Mouse (Mus musculus): ENCODE measurements around the gene Psmd11.

The Psmd11 gene

DNA sequence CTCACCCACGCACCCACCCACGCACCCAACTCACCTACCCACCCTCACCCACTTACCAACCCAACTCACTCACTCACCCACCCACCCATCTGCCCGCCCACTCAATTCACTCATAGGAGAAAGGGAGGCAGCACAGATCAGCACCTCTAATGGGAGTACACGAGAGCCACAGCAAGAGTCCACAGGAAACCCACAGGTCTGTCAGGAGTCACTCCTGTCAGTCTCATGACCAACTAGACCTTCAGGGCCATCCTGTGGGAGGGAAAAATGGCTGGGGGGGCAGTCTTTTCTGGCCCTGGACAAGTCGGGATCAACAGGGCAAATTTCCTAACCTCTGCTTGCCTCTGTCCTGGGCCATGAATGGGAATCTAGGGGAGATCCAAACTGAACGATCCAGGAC lies 79.4 kb downstream of the Psmd11 start:
- no peak for DNase-seq

- no peak for DNase-seq
These were observed 80.2 kb downstream of the Psmd11 start for GRCm38 (mm10) chr11:80508361-80509175.

DNA sequence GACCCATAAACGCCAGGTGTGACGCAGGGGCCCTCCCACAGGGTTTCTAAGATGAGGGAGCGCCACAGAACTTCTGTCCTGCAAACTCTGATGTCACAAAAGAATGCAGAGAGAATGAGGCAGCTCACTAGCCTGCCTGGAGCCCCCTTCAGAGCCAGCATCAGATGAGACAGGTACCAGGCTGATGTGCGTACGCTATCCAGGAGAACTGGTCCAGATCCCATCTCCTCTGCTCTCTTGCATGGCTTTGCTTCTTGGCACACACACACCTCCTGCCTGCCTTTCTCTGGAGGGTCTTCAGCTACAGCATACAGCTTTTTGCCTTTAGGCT lies 80.7 kb downstream of the Psmd11 start:
- no peak for DNase-seq

DNA sequence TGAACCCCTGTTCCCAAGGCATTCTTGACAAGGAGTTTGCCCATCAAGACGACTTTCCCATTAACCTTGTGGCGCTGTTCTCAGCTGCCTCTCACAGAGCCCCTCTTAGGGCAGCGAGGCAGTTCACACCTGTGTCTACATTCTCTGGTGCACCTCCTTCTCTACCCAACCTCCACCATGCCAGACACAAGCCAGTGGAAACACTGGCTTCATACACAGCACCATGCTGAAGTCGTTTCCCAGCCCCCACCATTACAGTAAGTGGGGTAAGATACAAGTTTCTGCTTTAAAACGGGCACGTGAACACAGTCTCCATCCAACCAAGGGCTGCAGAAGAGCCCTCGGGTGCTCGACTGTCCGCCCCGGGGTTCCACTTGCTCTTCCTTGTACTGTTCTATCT lies 81.7 kb downstream of the Psmd11 start:
- DNase-seq, result no peak

DNA sequence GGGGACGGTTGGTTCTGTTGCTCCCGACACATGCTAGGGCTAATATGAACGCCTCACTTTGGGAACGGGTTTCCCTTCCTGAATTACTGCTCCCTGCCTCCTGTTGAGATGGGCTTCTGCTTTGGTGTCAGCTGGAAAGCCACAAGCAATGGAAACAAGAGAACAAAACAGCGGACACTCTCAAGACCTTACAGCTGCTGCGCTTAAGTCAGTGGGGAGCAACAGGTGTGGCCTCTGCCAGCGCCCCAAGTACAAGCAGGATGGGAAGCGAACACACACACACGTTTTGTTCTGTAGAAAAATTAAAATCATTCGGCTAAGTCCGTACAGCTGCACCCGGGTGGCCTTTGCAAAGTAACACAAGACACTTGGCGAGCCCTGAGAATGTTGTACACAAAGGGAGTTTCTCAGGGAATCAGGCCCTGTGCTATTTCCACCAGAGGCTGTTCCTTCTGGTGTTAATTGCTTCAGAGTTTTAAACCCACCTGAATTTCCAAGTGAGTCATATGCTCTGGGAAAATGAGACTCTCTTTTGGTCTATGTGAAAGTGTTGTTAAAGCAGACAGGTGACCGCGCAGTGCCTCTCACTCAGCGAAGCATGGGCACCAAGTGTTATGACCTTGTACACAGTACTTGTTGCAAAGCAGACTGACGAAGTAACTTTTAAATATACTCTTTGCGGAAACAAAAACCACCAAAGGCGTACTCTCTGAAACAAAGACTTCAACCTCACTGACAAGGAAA lies 84.1 kb downstream of the Psmd11 start:
- DNase-seq, result no peak

GRCm38 (mm10) chr11:80513796-80514195 lies 85.4 kb downstream of the Psmd11 start:
- peak; percentile 46 to 61 for DNase-seq

GRCm38 (mm10) chr11:80515346-80515745 lies 86.9 kb downstream of the Psmd11 start:
- DNase-seq, result no peak

GRCm38 (mm10) chr11:80515895-80516294 lies 87.5 kb downstream of the Psmd11 start:
- no peak for DNase-seq

DNA sequence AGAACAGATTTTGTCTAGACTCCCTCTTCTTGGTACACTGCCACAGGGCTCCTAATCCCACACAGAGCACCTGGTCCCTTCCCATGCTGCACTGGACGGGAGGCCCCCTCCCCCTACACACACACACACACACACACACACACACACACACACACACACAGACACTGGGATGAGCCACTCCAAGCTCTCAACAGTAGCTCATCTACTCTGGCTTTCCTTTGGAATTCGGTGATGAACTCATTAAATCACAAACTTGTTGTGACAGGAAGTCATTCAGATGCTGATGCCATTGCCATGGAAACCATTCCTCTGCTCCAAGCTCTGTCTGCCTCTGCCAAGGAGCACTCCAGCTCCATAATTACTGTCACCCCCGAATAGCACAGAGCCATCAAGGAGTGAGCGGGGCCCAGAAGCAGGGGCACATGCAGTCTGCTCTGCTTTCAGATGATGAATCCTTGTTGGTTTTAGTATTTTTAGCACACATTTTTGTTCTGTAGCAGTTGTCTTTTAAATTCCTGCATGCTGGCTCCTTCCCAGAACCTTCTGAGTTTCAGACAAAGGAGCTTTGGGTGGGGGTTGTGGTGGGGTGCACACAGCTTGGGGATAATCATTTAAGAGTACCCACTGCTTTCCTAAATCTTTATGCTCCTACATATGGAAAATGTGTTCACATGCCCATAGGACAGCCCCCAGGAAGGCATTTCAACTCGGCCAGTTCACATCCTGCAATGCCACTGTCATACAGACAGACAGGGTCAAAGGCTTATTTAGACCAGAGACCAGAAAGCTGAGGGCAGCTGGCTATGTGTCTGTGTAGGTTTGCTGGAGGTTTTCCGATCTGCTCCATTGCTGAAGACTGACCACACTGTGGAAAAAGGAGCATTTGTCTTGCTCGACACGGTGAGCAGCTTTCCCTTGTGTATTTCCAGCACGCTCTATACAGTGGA lies 90.3 kb downstream of the Psmd11 start:
- peak in 1 of 2 experiments; percentile 29 for DNase-seq

DNA sequence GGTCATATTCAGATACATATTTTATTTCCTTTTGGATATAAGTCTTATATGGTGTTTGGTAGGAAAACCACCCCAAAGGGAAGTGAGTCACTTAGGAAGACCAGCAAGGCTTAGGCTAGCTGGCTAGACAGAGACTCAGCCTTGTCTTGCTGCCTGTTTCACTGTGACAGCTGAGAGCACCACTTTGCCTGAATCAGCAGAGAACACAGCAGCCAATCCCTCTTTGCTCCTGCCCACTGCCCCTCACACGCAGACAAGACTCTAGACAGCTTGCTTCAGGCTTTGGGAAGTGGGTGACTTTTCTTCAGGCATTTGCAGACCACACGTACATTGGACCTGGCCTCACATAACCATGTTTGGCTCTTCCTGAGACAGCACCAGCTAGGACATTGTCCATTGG lies 92.7 kb downstream of the Psmd11 start:
- DNase-seq, result no peak

Data from kidney, postnatal 25 days (tissue).